Mouse (Mus musculus): ENCODE measurements at regions not wholly inside any gene's neighbourhood (a gene's known extent, or its start where the extent isn't known, plus 50 kb on each side); places are given as distances from the start of the nearest gene placed in this dataset.
A peak's percentile ranks its signal among the peaks of the same experiment; 100 is the strongest.

DNA sequence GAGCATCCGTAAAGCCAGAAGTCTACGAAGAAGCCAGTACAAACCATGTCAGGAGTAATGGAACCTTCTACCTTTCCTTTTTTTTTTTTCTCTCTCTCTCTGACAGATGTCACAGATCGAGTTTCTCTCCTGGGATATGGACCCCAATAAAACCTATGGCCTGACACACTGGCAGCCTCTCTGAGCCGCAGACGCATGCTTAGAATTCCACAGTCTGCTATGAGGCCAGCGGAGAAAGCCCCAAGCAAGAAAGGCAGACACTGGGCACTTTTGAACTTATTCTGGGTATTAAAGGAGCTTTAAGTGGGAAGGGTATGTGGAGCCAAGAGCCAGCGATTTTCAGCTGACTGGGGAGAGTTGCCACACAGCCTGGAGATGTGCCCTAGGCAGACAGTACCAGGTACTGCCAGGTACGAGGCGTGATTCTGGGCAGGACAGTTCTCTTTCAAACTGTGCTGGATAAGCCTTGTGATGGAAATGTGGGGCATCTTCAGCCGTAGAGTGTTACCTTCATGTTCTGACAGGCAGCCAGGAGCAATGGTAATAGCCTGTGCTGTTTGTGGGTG lies 271.8 kb downstream of the Foxo1 start:
- DNase-seq (ENCODE audit: low spot score): no peak

DNA sequence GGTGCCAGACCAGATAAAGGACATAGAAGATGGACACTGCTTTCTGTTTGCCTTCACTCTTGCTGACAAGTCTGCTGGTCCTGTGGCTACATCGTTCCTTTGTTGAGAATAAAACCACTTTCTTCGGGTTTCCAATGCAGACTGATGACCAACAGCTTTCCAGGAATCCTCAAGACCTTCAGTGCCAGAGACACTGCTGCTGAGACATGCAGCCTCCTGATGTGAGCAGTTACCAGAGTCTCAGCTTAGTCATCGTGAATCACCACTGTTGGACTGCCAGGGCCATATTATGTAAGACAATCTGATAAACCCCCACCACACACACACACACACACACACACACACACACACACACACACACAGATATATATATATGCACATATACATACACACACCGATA lies 270.2 kb downstream of the Foxo1 start:
- DNase-seq (ENCODE audit: low spot score): no peak

DNA sequence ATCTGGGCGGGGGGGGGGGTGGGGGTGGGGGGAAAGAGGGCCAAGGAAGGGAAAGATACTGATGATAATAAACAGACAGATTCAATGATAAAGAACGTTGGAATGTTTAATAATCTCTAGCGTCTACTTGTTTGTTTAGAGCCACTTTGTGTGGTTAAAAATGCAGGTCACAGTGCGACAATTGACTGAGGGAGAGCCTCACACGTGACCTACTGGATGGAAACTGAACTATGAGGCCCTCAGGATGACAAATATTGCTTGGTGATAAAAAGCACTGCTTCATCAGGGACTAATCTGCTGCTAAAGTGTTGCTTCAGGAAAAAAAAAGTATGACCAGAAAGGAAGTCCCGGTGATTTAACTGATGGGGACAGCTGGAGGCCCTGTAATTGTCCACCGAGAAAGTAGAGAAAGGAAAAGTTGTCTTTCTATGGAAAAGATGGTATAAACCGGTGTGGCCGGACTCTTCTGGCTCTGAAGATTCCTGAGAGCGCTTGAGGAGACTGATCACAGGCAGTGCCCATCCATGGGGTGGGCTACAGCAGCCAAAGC lies 269.3 kb downstream of the Foxo1 start:
- DNase-seq (ENCODE audit: low spot score): no peak

DNA sequence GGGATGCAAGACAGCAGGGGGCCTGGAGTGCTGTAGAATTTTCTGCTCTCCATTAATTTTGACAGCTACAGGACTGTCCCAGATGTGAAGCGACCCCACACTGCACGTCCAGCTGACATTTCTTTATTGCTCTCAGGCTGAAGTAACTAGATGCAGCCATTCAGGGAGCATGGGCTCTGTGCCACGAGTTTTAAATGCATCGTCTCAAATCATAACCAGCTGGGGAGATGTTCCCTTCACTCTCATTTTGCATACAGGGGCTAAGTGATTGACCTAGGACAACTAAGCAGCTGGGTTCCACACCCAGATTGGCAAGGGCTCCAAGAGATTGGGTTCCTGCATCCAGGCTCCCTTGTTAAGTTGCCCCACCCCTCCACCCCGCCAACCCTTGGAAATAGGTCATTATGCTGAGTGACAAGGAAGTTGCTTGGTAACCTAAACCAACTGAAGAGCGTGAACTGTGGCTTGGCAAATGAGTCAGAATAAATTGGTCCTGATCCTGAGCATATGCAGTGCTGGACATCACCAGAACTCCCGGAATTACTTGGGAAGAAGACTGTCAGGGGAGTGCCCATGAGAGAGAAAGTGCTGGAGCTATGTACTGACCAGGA lies 267.4 kb downstream of the Foxo1 start:
- no peak for DNase-seq (ENCODE audit: low spot score)

DNA sequence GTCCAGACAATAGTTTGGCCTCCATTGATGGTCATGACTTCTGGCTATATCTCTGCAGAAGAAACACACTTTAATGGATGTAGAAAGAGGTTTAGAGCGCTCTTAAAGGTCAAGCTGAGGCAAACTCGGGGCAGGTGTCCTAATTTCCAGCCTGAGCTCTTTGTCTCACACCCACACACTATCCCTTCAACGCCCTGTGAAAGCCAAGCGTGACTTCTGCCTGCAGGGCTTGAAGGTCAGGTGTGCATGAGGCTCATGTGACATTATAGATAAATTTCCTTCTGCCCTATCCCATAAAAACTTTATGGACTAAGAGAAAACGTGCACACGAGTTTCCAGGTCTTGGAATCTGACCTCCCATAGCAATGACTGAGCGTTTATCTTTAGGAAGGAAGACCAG lies 266.0 kb downstream of the Foxo1 start:
- DNase-seq (ENCODE audit: low spot score): no peak

DNA sequence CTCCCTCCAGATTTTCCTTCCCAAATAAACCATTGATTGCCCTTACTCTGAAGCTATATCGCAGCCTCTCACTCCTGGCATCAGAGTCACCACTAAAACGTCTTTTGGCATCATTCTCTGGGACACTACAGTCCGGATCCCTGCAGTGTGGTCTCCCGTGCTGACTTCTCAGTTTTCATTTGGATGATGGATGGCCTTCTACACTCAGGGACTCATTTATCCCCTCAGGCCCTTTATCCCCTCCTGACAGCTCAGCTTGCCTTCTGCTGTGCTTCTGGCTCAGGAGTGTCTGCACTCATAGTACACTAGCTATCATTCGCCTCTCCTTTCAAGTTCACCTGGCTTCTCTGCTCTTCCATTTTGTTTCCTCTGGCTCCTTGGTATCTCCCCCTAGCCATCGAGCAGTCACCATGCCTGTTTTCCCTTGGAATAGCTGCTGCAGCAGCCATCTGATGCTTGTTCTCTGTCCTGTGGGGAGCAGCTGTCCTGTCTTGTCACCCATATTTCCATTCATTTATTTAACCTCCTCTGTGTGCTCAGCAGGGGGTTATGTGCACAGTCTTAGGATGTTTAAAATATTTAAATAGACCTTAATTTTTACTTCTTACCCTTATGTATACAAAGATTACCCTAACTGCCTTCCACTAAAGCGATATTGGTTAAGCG lies 263.7 kb downstream of the Foxo1 start:
- no peak for DNase-seq (ENCODE audit: low spot score)

DNA sequence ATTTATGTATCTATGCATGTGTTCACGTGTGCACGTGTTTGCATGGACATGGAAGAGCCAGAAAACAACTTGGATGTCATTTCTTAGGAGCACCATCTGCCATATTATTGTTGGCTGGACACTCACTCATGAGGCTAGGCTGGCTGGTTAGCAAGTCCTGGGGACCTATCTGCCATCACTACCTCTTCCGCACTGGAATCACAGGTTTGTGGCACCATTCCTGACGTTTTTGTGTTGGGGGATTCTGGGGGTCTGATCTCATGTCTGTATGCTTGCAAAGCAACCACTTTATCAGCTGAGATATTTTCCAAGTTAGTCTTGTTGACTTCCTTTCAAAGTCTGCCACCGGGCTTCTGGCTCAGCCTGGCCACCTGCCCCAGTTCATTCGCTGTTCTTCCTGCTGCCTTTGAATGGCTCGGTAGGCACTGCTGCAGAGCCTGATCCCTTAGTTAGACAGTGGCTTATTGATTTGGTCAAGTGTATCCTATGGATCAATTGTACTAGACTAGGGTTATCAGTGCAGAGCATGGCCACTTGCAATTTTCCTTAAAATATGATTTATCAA lies 262.4 kb downstream of the Foxo1 start:
- no peak for DNase-seq (ENCODE audit: low spot score)

DNA sequence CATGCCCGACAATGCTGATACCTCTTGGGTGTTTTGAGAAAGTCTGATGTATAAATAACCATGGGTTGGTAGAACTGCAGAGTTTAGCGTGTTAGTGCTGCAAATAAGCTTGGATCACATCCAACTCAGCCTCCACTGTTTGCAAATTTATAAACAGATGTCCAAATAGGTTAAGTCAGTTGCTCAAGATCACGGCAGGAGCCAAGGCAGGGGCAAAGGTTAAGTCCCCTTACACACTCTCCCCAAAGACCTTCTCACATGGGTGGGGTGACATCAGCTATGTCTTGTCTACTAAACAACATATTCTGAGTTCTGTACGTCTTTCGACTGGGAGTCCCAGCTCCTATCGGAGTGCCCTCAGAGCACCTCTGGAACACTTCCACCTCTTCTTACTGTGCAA lies 261.0 kb downstream of the Foxo1 start:
- peak; percentile 69 for DNase-seq (ENCODE audit: low spot score)

DNA sequence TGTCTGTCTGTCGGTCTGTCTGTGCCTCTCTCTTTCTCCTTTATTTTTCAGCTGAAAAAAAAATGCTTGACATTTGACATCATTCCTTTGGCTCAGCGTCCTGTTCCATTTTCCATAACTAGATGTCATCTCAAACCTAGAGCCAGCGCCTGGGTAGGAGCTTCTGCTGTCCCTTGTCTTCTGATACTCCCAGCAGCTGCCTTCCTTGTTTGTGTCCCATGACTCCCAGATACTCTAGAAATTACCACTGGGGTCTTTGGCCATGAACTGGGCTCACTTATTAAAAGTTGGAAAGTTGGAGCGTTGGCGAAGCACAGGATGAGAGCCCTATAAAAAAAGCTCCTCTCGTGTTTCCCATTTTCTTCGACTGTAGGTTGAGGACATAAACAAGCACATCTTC lies 260.4 kb downstream of the Foxo1 start:
- DNase-seq (ENCODE audit: low spot score): no peak

DNA sequence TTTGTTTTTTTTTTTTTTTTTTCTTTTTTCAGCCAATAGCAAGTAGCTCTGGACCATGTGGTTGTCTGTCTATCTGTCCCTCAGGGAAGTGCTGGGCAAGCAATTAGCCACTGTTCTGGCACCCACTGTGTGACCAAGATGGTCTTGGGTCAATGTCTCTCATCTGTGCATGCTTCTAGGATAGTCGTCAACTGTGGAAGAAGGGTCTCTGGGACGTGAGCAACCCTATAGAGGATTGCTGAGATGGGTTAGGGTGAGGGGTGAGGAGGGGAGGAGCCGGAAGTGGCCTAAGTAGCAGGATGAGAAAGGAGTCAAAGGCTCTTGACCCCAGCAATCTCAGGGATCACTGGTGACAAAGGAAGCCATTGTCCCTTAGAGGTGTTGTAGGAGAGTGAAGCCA lies 259.6 kb downstream of the Foxo1 start:
- no peak for DNase-seq (ENCODE audit: low spot score)

DNA sequence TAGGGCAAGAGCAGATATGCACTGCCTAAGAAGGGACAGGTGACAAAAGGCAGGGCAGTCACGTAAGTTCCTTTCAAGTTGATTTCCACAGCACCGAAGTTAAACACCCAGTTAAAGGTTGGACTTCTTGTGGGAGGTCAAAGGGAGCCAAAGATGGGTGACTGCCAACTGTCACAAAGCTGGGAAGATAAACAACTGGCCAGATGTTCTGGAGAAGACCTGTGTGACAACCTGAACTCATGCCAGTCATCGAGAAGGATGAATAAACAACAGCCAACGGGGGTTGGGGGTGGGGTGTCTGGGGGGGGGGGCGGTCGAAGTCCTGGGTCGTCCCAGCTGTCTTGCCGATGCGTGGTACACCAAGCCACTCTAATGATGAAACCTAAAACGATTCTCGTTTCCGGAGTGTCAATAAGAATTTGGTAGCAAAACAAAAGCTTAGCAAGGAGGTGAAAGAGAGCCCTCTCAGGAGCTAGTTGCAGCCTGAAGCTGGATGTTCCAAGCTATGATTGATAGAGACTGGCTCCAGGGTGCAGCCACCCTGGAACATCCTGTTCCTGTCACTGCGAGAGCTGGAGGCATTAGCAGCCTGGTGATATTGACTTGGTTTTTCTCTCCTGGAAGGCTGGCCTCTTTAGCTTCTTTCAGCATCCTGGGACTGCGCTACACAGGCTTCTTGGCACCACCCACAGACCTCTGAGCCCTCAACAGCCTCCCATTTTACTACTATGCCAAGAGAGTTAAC lies 259.0 kb downstream of the Foxo1 start:
- DNase-seq (ENCODE audit: low spot score): no peak

DNA sequence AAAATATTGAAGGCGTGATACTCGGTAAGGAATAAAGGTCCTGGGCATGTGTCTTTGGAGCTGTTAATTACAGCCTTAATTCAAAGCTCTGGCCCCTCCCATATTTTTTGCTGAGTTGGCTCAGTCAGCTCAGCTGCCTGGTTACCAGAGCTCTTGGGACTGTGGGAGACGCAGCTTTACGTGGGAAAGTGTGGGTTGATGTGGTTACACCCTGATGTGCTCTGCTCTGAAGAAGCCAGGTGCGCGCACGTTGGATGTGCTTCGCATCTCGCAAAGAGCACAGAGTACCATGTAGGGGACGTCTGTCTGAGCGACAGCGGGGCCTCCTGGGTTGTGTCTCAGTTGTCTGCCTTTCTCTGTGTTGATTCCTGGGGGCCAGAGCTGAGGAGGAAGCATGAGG lies 254.8 kb downstream of the Foxo1 start:
- DNase-seq (ENCODE audit: low spot score): no peak

DNA sequence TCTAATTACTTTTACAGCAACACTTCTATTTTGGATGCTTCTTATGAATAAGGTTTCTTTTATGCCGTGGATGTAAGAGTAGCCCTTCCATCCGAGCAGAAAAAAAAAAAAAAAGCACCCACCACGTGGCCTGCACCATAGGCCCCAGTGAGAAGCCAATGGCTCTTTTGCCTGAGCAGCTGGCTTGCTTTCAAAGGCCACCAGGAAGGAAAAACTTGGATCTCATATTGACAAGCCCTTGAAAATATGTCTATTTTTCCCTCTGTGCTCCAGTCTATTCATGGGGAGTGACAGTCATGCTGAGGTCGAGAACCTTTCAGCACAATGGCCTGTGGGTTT lies 252.4 kb downstream of the Foxo1 start:
- no peak for DNase-seq (ENCODE audit: low spot score)

DNA sequence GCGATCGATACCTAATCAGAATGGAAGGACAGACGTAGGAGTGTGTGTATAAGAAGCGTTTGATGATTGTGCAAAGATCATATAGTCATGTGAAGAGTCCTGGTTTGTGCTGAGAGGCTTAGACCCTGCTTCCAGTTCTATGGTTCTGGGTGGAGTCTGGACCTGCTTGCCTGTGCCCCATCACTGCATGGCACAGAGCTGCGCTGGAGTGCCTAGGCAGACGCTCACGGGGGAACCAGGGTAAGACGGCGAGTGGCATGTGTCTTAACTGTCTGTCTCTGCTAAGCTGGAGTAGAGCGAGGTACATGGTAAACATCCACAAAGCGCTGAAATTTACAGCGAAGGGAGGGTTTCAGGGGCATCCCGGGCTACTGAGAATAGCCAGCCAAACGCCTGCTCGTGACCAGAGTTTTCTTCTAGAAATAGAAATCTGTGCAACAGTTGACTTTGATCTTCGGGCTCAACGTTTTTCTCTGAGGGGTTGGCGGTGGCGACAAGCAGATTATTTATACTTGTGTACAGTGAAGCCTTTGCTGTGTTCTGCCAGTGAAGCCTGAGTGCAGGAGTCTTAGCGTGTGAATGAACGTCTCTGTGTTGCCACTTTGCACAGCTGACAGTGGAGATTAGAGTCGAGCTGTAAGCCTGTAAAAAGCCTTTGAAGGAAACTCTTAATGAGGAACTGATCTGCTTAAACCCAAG lies 251.9 kb downstream of the Foxo1 start:
- DNase-seq (ENCODE audit: low spot score): no peak

DNA sequence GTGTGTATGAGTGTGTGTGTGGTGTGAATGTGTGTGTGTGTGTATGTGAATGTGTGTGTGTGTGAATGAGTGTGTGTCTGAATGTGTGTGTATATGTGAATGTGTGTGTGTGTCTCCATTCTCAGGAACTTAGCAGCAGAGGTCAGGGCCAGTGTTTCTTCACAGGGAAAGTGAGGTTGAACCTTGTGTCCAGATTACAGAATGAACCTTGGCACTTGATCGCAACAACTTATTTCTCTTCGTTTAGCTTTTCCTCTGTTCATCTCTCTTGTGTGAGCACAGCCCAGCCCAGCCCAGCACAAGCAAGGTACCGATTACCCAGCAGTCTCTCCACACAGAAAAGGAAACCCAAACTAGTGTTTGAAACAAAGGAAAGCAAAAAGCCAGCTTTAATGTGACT lies 249.7 kb downstream of the Foxo1 start:
- DNase-seq (ENCODE audit: low spot score): no peak

DNA sequence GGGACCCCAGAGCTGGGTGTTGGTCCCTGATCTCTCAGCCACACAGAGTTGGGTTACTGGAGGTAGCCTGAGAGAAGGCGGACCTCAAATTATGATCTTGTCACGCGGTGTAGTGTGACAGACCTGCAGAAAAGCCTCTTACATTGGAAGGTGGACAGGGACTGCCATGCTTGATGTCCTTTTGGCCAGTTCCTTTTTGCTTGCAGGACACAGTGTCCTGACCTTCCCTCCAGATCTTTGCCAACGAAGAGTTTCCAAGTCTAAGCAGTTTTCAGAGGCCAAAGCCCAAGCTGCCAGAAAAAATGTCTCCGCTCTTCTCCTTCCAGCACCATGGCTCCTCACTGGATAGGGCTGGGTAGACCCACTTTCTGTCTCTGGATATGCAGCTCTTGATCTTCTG lies 248.6 kb downstream of the Foxo1 start:
- DNase-seq (ENCODE audit: low spot score): no peak

DNA sequence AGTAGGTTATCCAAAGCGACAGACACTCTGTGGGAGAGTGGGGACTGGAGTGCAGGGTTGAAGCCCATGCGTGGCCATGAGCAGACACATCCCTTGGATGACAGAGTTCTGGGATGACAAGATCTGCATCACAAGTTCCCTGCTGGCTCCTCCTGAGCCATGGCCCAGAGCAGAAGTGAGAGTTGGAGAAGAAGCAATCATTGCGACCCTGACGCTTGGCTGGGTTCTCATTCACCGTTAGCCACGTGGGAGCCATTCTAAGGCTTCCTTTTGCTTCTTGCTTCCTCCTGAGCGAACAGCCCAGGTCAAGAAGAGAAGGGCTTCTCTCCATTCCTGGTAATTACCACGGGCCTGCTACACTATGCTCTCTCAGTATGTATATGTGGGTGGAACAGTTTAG lies 244.6 kb downstream of the Foxo1 start:
- DNase-seq (ENCODE audit: low spot score): no peak

DNA sequence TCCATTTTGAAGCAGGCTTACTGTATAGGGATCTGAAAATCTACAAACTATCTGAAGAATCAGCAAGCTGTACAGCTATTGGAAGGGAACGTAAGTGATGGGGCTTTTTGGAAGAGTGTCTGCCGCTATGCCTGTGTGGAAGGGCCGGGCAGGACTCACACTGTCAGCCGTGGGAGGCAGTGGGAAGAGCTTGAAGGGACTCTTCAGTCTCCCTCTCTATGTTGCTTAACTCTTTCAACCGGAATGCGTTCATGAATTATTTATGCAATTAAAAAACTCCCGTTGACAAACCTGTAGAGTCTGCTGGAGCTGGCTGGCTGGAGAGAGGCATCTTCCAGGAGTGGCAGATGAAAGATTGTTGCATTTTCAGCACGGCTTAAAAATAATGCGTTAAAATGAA lies 243.4 kb downstream of the Foxo1 start:
- DNase-seq (ENCODE audit: low spot score): no peak

DNA sequence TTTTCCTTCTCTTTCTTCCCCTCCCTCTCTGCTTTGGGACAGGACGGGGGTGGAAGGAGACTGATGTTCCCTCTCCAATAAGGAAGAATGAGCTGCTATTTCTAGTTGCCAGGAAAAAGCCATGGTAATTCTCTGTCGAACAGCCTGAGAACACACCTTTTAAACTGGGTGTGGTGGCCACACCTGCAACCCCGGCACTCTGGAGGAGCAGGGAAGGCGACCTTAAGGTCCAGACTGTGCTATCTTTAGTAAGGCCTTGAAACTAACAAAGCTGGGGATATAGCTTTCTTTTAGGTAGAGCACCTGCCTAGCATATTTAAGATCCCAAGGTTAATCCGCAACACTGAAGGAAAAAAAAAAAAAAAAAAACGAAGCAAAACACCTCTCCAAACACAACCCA lies 242.7 kb downstream of the Foxo1 start:
- no peak for DNase-seq (ENCODE audit: low spot score)

DNA sequence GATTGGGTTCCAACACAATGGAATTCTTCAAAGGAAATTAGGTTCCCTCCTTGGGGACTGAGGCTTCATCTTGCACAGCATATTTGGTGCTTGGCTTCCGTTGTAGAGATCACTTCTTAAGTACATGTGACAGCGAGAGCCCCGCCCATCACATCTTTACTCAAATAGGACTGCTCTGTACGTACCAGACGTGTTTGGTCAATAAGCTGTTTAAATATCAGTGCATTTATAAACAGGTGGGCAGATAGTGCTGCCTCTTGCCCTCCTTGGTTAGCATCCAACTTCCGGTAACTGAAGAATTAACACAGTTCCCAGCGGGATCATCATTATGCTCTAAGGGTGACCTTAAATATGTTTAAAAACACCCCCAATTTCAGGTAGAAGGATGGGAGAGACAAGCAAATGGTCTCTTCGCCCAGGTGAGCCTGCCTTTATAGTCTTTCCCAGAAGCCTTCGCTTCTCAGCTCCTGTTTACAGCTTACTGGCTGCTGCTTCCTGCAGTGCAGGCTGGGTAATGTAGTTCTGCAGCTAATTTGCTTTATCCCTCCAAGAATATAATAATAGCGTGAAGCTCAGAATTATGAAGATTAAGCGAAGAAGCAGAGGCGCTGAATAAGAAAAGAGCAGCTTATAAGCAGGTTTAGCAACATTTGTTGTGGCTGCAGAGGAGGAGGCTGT lies 242.1 kb downstream of the Foxo1 start:
- peak; percentile 32 for DNase-seq (ENCODE audit: low spot score)

DNA sequence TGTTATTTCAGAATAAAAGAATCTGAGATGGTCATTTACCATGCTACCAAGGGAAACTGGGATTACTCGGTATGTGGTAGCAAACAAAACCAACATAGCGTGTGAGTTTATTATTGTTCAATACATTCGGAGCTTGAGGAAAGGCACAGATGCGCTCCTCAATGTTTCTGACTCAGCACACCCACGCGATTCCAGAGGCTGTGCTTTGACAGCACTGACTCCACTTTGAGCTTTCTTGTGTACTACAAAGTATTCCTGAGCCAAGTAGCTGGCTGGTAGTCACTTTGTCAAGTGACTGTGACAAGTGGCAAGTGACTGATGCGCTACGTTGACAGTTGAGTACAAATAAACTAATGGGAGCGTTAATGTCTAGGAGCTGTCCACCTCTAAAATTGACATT lies 235.8 kb downstream of the Foxo1 start:
- no peak for DNase-seq (ENCODE audit: low spot score)

DNA sequence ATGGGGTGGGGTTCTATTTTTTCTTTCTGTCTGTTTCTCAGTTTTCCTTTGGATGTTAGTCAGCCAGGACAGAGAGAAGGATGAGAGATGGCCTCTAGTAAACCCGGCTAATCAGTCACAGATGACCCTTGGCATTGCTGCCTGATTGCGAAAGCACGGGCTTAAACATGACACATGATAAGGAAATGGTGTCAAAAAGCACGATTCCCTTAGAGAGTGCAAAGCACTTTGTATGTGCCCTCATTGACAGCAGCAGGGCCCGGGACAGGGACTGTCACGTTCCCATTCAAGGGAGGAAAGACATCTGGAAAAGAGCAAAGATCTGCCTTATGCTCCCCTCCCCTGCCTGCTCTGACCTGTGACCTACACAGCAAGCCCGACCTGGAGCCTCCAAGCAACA lies 234.1 kb downstream of the Foxo1 start:
- DNase-seq (ENCODE audit: low spot score): peak; percentile 86
